Mouse (Mus musculus) forebrain, embryonic 12.5 days (tissue): Measurements from ENCODE around the gene Abcc12. TPM values are rescaled to one million over a fixed set of nuclear protein-coding genes. Genes with fewer than 3 reads are reported as not detected.

Experiments
- ATAC-seq: fragments of 200-750 bp; cut with Nextera tagmentation; 2 replicates; pipeline ENCODE4 v1.8.0; 2017; ENCODE audit warnings: moderate TSS enrichment; ENCODE audit not compliant: low FRiP score
- H3K27ac ChIP-seq: fragments of 300-500 bp; sonication (generic); 2 replicates; pipeline ENCODE4 v1.5.1; 2016; ENCODE audit warnings: mild to moderate bottlenecking
- H3K27me3 ChIP-seq: fragments of 300-500 bp; sonication (generic); 2 replicates; pipeline ENCODE4 v1.6.1; 2016; ENCODE audit warnings: mild to moderate bottlenecking
- H3K36me3 ChIP-seq: fragments of 300-500 bp; sonication (generic); replicated peaks from 2 replicates; pipeline ENCODE4 v1.6.1; 2016; ENCODE audit warnings: mild to moderate bottlenecking
- H3K4me1 ChIP-seq: fragments of 300-500 bp; sonication (generic); 2 replicates; pipeline ENCODE4 v1.6.1; 2016
- H3K4me2 ChIP-seq: fragments of 300-500 bp; sonication (generic); 2 replicates; pipeline ENCODE4 v1.6.1; 2016; ENCODE audit warnings: mild to moderate bottlenecking, moderate library complexity
- H3K4me3 ChIP-seq: fragments of 300-500 bp; sonication (generic); replicated peaks from 2 replicates; pipeline ENCODE4 v1.5.1; 2016; ENCODE audit warnings: mild to moderate bottlenecking
- H3K9ac ChIP-seq: fragments of 300-500 bp; sonication (generic); 2 replicates; pipeline ENCODE4 v1.6.1; 2016; ENCODE audit warnings: mild to moderate bottlenecking
- H3K9me3 ChIP-seq: fragments of 300-500 bp; sonication (generic); 2 replicates; pipeline ENCODE4 v1.6.1; 2016
- WGBS: fragments of 180-500 bp; shearing (Covaris S2); methylation state at CpG from one replicate; pipeline ENCODE4 v1.1.7; 2016; 5-methylcytosine and 5-hydroxymethylcytosine counted together
- polyA plus RNA-seq: library from polyadenylated mRNA; unstranded; fragments of >200 nt; fragmentation: Nextera tagmentation; extraction: Ambion mirVana; gene quantifications from 2 replicates; pipeline ENCODE4 v1.2.1, GENCODE M21; 2016

Abcc12 gene
- 0.26 TPM in 1 of 2 replicates, not detected in the other for polyA plus RNA-seq

DNA sequence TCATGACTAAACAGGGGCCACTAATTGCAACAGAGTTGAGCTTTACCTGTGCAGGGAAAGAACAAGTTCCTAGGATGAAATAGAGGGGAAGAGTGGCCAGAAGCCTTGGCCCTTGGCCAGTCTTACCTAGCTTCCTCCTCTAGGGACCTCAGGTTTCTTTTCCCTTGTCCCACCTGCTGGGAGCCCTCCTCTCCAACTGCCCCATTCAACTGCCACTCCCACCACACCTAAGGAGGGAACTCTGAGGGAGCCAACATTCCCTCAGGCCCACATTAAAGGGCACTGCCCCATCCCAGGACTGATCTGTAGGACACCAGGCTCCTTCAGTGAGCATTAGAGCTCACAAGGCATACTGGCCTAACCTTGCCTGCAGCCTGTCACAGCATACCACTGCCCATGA, at the start of gene Abcc12:
Gene Abcc12, minus strand, starts transcription at position 229 of the 400 bp plus-strand sequence.
- Histone ChIP-seq H3K9me3 (no peaks in the 10 kb centered on the region), H3K27ac (no peak within 1 kb of the TSS), H3K9ac (no peak within 1 kb of the TSS), H3K4me1 (no peaks in the 10 kb centered on the region), H3K27me3 (no peaks in the 10 kb centered on the region), H3K4me3 (no peak within 1 kb of the TSS), H3K4me2 (no peak within 1 kb of the TSS), H3K36me3 (no peaks in the 10 kb centered on the region)
- ATAC-seq = no peak

DNA sequence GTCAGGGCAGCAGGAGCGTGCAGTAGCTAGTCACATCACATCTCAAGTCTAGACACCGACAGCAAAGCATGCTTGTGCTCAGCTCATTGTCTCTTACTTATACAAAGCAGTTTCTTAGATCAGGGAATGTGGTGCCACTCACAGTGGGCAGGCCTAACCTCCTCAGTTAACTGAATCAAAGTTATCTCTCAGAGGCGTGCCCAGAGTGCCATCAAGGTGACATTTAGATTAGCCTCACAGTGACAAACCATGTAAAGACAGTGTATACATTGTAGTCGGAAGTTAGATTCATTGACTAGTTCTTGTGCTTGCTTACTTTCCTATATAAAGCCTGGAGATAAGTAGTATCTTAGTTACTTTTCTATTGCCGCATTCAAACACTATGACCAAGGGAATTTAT, 49.7 kb upstream of the Abcc12 start:
- H3K9me3 ChIP-seq = no peaks in the 10 kb centered on the region
- no peak overlapping the region for H3K9ac ChIP-seq
- no peak overlapping the region for H3K27ac ChIP-seq
- H3K4me2 ChIP-seq = no peak overlapping the region
- no peak overlapping the region for H3K4me3 ChIP-seq
- H3K36me3 ChIP-seq = peaks cover 24% of the 10 kb centered on the region
- ATAC-seq = no peak
- 86% methylated on average over 5 of the region's 5 CpGs for WGBS
- peaks cover 7% of the 10 kb centered on the region for H3K4me1 ChIP-seq
- H3K27me3 ChIP-seq = no peaks in the 10 kb centered on the region

DNA sequence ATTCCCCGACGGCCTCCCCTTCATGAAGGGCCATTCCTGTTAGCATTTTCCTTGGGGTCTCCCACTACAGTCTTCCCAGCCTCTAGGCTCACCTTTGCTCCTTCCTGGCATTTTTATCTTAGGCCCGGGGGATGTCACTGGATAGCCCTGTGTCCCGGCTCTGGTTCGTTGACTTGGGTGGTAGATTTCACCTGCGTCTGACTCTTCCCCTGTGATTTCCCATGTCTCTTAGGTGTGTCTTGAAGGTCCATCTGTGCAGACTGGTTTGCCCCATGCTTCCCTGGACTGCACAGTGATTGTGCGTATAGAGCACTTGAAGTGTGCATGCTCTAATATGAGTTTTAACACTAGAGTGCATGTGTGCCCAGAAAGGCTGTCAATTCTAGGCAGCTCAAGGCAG, 44.4 kb upstream of the Abcc12 start:
- no peak overlapping the region for H3K27ac ChIP-seq
- WGBS = 52% methylated on average over 7 of the region's 7 CpGs
- peak overlapping the region; percentile 87 for H3K4me2 ChIP-seq
- H3K4me1 ChIP-seq = peaks cover 14% of the 10 kb centered on the region
- H3K9ac ChIP-seq = peak overlapping the region; percentile 72
- H3K27me3 ChIP-seq = no peaks in the 10 kb centered on the region
- no peak for ATAC-seq
- no peaks in the 10 kb centered on the region for H3K36me3 ChIP-seq
- no peaks in the 10 kb centered on the region for H3K9me3 ChIP-seq
- peak overlapping the region; percentile 88 for H3K4me3 ChIP-seq

DNA sequence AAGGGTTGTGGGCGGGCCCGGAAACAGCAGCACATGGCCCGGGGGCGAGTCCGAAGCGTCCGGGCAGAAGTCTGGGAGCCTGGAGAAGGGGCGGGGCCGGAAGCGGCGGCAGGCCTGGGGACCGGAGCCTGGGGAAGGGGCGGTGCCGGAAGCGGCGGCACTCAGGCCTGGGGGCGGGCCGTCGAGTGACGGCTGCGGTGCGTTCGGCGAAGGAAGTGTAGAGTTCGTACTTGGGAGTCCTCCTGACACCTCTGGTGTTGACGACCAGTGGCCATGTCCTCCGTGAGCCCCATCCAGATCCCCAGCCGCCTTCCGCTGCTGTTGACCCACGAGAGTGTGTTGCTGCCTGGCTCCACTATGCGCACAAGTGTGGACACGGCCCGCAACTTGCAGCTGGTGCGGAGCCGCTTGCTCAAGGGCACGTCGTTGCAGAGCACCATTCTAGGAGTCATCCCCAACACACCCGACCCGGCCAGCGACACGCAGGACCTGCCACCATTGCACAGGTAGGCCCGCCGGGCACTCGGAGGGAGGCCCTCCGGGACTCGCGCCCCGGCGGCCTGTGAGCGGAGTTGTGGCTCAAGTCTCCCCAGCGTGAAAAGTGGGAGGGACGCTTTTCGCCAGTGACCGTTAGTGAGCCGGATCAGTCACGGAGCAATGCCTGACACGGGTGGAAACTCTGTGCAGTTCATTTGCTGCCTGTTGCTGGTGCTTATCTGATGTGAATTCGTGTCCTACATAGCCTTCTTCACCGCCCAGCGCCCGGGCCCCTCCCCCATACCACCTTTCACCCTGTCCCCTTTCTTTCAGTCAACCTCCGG, 43.6 kb upstream of the Abcc12 start, which contains the start of gene Lonp2:
Gene Lonp2, plus strand, starts transcription at position 133 of the 821 bp plus-strand sequence.
- peaks cover 14% of the 10 kb centered on the region for H3K4me1 ChIP-seq
- no peaks in the 10 kb centered on the region for H3K36me3 ChIP-seq
- no peaks in the 10 kb centered on the region for H3K27me3 ChIP-seq
- peak within 1 kb of the TSS; percentile 72 for H3K9ac ChIP-seq
- peak within 1 kb of the TSS; percentile 88 for H3K4me3 ChIP-seq
- peak; percentile 100 for ATAC-seq
- H3K9me3 ChIP-seq = no peaks in the 10 kb centered on the region
- H3K27ac ChIP-seq = peak within 1 kb of the TSS; percentile 83
- H3K4me2 ChIP-seq = peak within 1 kb of the TSS; percentile 87
- under 1% methylated on average over 61 of the region's 62 CpGs for WGBS

DNA sequence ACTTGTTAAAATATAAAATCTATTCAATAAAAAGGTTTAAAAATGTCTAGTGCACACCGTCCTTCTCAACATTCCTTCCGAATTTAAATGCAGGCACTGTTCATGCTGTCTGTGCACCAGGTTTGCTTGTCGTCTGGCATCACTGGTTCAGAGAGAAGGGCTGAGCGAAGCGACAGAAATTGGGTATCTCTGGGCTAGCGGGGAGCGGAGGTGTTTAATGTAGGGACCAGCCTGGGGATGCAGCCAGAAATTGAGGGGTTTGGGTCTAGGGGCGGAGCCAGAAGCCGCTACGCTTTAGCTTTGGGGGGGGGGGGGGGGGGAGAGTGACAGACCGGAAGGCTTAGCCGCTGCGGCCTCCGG, 43.0 kb upstream of the Abcc12 start:
- H3K27me3 ChIP-seq = no peaks in the 10 kb centered on the region
- H3K4me3 ChIP-seq = peak overlapping the region; percentile 88
- peak overlapping the region; percentile 64 for H3K9ac ChIP-seq
- 3% methylated on average over 10 of the region's 14 CpGs for WGBS
- peak overlapping the region; percentile 83 for H3K27ac ChIP-seq
- no peak for ATAC-seq
- peak overlapping the region; percentile 87 for H3K4me2 ChIP-seq
- no peaks in the 10 kb centered on the region for H3K36me3 ChIP-seq
- peaks cover 14% of the 10 kb centered on the region for H3K4me1 ChIP-seq
- H3K9me3 ChIP-seq = no peaks in the 10 kb centered on the region

DNA sequence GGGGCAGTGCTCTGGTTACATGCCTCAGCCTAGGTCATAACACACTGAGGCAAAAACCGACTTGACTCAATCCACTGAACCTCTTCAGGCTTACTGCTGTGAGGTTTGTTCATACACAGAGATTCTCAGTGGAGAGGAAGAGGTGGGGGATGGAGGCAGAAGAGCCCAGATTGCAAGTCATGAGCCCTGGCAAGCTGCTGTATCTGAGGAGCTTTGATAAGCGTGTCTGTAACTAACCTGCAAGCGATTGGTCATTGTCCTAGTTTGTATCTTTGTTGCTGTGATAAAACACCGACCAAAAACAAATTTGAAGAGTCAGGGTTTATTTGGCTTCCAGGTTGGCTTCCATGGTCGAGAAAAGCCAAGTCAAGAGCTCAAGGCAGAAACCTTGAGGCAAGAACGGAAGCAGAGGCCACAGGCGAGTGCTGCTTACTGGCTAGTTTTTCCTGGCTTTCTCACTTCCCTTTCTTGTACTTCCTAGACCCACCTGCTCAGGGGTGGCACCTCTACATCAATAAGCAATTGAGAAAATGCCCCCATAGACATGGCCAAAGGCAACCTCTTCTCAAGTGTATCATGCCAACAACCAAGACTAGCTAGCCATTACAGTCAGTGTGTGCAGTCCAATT, 37.4 kb upstream of the Abcc12 start:
- Histone ChIP-seq H3K27ac (no peak overlapping the region), H3K4me1 (no peaks in the 10 kb centered on the region), H3K4me3 (no peak overlapping the region), H3K36me3 (no peaks in the 10 kb centered on the region), H3K9ac (no peak overlapping the region), H3K27me3 (no peaks in the 10 kb centered on the region), H3K4me2 (no peak overlapping the region), H3K9me3 (no peaks in the 10 kb centered on the region)
- ATAC-seq = no peak
- 78% methylated on average over 7 of the region's 7 CpGs for WGBS

DNA sequence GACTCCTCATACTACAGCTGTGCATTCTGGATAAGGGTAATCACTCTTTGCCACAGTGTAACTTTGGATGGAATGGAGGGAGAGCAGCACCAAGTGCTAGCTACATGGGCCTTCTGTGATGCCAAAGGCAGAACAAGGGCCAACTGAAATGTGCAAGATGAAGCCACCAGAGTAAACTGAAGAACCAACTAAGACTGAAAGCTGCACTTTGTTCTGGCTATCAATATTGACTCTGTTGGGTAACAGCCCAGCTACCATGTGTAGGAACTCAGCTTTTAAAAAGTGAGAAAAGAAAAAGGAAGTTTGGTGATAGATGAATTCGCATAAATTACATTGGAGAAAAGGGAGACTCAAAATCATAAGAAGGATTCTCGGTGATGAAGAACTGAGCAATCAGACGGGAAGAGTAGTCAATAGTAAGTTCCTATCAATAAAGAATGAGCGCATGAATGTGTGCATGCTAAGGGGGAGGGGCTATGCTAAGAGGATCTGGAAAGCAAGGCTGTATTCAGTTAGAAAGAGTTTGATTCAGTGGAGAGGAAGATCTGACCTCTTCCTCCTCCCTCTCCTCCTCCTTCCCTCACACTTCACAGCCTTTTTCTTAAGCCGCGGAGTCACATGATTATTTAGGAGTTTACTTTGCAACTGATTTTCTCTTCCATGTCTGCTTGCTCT, 34.7 kb upstream of the Abcc12 start:
- Histone ChIP-seq H3K4me2 (no peak overlapping the region), H3K27me3 (no peaks in the 10 kb centered on the region), H3K4me3 (no peak overlapping the region), H3K9ac (no peak overlapping the region), H3K27ac (no peak overlapping the region), H3K9me3 (no peaks in the 10 kb centered on the region), H3K4me1 (no peaks in the 10 kb centered on the region), H3K36me3 (no peaks in the 10 kb centered on the region)
- WGBS = 86% methylated on average over 6 of the region's 6 CpGs
- ATAC-seq = no peak

DNA sequence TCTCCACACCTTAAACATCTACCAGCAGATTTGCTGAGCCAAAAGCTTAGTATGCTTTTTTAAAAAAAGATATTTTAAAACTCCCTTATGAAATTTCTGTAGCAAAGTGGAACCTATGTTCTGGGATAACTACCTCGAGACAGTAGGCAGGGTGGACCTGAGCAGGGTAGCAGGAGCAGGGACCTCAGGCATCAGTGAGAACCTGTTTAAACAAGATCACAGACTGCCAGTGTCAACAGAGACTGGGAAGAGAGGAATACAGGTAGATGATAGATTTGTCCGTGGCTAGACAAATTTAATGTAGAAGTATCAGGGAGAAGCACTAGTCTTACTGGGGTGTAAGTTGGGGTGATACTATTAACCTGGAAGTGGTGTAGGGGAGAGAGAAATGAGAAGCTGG, 33.3 kb upstream of the Abcc12 start:
- WGBS = 84% methylated on average over 2 of the region's 2 CpGs

DNA sequence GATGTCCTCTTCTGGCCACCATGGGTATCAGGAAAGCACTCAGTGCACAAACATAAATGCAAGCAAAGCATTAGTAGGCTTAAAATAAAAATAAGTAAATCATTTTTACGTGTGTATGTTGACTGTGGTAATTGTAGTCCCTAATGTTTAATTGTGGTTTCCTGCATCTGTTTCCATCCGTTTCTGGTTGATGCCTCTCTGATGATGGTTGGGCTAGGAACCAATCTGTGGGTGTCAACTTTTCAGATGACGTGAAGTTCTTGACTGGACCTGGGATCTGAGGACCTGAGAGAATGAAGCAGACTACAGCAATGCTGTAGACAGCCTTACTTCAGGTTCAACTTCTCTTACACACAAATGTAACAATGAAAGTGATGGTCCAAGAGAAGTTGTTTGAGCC, 24.2 kb upstream of the Abcc12 start:
- Histone ChIP-seq H3K4me1 (no peaks in the 10 kb centered on the region), H3K4me2 (no peak overlapping the region), H3K9ac (no peak overlapping the region), H3K27ac (no peak overlapping the region), H3K36me3 (no peaks in the 10 kb centered on the region), H3K27me3 (no peaks in the 10 kb centered on the region), H3K9me3 (no peaks in the 10 kb centered on the region), H3K4me3 (no peak overlapping the region)
- ATAC-seq = no peak
- 83% methylated on average over 3 of the region's 3 CpGs for WGBS

More for the DNA sequence above, 33.3 kb upstream of the Abcc12 start:
- H3K4me1 ChIP-seq = no peaks in the 10 kb centered on the region
- no peak overlapping the region for H3K9ac ChIP-seq
- no peak for ATAC-seq
- no peak overlapping the region for H3K4me2 ChIP-seq
- H3K27ac ChIP-seq = no peak overlapping the region
- no peaks in the 10 kb centered on the region for H3K27me3 ChIP-seq
- H3K9me3 ChIP-seq = no peaks in the 10 kb centered on the region
- H3K36me3 ChIP-seq = no peaks in the 10 kb centered on the region
- no peak overlapping the region for H3K4me3 ChIP-seq

DNA sequence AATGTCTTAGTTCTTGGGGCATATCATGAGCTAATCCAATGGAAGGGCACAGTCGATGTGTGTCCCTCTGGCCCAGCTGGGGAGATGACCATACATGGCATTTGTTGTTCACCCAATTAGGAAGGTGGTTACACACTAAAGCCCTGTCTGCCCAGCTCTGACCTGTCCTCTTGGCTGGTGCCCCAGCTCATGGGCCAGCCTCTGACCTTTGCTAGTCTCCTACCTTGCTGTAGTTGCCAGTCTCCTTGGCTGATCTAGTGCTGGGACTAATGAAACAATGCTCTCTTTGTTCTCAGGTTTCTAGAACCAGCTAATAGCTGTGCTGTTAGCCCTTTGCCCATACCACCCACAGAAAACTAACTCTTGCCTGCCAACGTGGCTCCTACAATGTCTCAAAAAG, 22.7 kb upstream of the Abcc12 start:
- Histone ChIP-seq H3K4me1 (no peaks in the 10 kb centered on the region), H3K36me3 (no peaks in the 10 kb centered on the region), H3K4me3 (no peak overlapping the region), H3K27ac (no peak overlapping the region), H3K9ac (no peak overlapping the region), H3K27me3 (no peaks in the 10 kb centered on the region), H3K4me2 (no peak overlapping the region), H3K9me3 (no peaks in the 10 kb centered on the region)
- ATAC-seq = no peak
- 60% methylated on average over 2 of the region's 2 CpGs for WGBS

DNA sequence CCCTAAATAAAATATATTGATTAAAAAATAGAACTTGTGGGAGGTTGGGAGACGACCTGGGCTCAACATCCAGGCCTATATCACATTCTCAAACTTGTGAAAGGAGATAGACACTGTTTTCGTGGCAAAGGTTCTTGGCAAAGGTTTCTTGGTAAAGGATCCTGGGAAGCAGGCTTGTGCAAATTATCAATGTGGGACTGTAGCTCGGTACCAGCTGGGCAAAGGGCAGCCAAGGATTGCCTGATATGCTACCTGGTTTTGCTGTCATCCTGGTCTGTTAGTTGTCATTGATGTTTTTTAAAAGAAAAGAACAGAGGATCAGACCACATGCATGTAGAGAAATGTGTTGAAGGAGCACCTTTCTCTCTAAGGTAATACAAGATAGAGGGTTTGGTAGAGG, 19.8 kb upstream of the Abcc12 start:
- no peaks in the 10 kb centered on the region for H3K9me3 ChIP-seq
- H3K4me2 ChIP-seq = no peak overlapping the region
- WGBS = 80% methylated on average over 3 of the region's 3 CpGs
- H3K27me3 ChIP-seq = no peaks in the 10 kb centered on the region
- no peaks in the 10 kb centered on the region for H3K36me3 ChIP-seq
- H3K4me1 ChIP-seq = no peaks in the 10 kb centered on the region
- no peak for ATAC-seq
- no peak overlapping the region for H3K27ac ChIP-seq
- H3K9ac ChIP-seq = no peak overlapping the region
- no peak overlapping the region for H3K4me3 ChIP-seq

DNA sequence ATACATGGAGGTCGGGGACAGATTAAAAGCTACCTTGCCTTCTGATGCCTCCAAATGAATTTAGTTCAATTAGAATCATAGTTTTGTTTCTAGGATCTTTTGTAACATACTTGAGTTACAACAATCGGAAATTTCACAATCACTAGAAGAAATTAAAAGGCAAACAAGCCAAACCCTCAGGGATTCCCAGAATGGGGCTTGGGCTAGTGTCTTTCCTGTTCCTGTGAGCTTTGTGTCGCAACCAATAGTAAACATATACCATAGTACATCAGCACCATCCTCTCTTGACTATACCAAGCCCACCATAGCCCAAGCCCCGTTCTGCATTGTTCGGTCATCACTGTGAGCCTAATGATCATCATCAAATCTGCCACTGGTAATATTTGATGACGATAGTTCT, 18.8 kb upstream of the Abcc12 start:
- H3K4me3 ChIP-seq = no peak overlapping the region
- H3K36me3 ChIP-seq = no peaks in the 10 kb centered on the region
- H3K9me3 ChIP-seq = no peaks in the 10 kb centered on the region
- WGBS = 86% methylated on average over 6 of the region's 6 CpGs
- no peak for ATAC-seq
- H3K4me1 ChIP-seq = no peaks in the 10 kb centered on the region
- no peak overlapping the region for H3K27ac ChIP-seq
- H3K9ac ChIP-seq = no peak overlapping the region
- no peak overlapping the region for H3K4me2 ChIP-seq
- no peaks in the 10 kb centered on the region for H3K27me3 ChIP-seq
